Mouse (Mus musculus) kidney, embryonic 16.5 days (tissue): Measurements from ENCODE around the gene Tada1. TPM values are rescaled to one million over a fixed set of nuclear protein-coding genes. Genes with fewer than 3 reads are reported as not detected.
A peak's percentile ranks its signal among the peaks of the same experiment; 100 is the strongest.

ENCODE experiments used
- ATAC-seq: fragments of 200-750 bp; cut with Nextera tagmentation; 2 replicates; pipeline ENCODE4 v1.8.0; 2017; ENCODE audit warnings: moderate TSS enrichment; ENCODE audit not compliant: low FRiP score, low TSS enrichment
- H3K27ac ChIP-seq: fragments of 300-500 bp; sonication (generic); 2 replicates; pipeline ENCODE4 v1.5.1; 2014; ENCODE audit warnings: low read length
- H3K27me3 ChIP-seq: fragments of 300-500 bp; sonication (generic); 2 replicates; pipeline ENCODE4 v1.6.1; 2014; ENCODE audit warnings: low read length, control low read depth, mixed read lengths; ENCODE audit not compliant: insufficient read depth
- H3K36me3 ChIP-seq: fragments of 300-500 bp; sonication (generic); 2 replicates; pipeline ENCODE4 v1.6.1; 2014; ENCODE audit warnings: low read length, control low read depth, mixed read lengths; ENCODE audit not compliant: insufficient read depth
- H3K4me1 ChIP-seq: fragments of 300-500 bp; sonication (generic); 2 replicates; pipeline ENCODE4 v1.6.1; 2014; ENCODE audit warnings: low read length, control low read depth, mixed read lengths; ENCODE audit not compliant: insufficient read depth
- H3K4me2 ChIP-seq: fragments of 300-500 bp; sonication (generic); replicated peaks from 2 replicates; pipeline ENCODE4 v1.6.1; 2014; ENCODE audit warnings: low read depth, low read length
- H3K4me3 ChIP-seq: fragments of 300-500 bp; sonication (generic); 2 replicates; pipeline ENCODE4 v1.5.1; 2014; ENCODE audit warnings: mild to moderate bottlenecking, low read length
- H3K9ac ChIP-seq: fragments of 300-500 bp; sonication (generic); replicated peaks from 2 replicates; pipeline ENCODE4 v1.6.1; 2014; ENCODE audit warnings: low read length
- H3K9me3 ChIP-seq: fragments of 300-500 bp; sonication (generic); 2 replicates; pipeline ENCODE4 v1.6.1; 2016; ENCODE audit warnings: low read length, control low read depth
- WGBS: fragments of 180-500 bp; shearing (Covaris S2); extraction: QIAGEN DNeasy Blood & Tissue Kit; methylation state at CpG from one replicate; pipeline ENCODE4 v1.1.7; 2014; 5-methylcytosine and 5-hydroxymethylcytosine counted together
- polyA plus RNA-seq: library from polyadenylated mRNA; unstranded; fragments of >200 nt; fragmentation: Nextera tagmentation; extraction: Ambion mirVana; gene quantifications from 2 replicates; pipeline ENCODE4 v1.2.1, GENCODE M21; 2015

Tada1 gene
- polyA plus RNA-seq, 1 experiment from 2014 or later: 66.3 TPM

DNA sequence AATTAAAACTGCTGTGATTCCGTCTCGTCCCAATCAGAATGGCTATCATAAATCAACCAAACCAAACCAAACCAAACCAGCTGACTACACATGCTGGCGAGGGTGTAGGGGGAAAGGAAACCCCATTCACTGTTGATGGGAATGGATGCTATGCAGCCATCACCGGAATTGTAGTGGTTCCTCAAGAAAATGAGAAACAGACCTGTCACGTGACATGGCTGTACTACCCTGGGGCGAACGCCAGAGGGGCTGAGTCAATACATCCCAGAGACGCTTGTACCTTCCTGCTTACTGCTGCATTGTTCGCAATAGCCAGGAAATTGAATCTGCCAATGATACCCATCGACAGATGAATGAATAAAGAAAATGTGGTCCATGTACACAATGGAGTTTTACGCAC lies 29.1 kb upstream of the Tada1 start:
- no peaks in the 10 kb centered on the region for H3K9me3 ChIP-seq
- H3K4me2 ChIP-seq: no peak overlapping the region
- H3K27me3 ChIP-seq: no peaks in the 10 kb centered on the region
- WGBS: 70% methylated on average over 11 of the region's 11 CpGs
- no peaks in the 10 kb centered on the region for H3K4me1 ChIP-seq
- H3K36me3 ChIP-seq: no peaks in the 10 kb centered on the region
- H3K4me3 ChIP-seq: no peak overlapping the region
- no peak for ATAC-seq
- no peak overlapping the region for H3K27ac ChIP-seq
- no peak overlapping the region for H3K9ac ChIP-seq

DNA sequence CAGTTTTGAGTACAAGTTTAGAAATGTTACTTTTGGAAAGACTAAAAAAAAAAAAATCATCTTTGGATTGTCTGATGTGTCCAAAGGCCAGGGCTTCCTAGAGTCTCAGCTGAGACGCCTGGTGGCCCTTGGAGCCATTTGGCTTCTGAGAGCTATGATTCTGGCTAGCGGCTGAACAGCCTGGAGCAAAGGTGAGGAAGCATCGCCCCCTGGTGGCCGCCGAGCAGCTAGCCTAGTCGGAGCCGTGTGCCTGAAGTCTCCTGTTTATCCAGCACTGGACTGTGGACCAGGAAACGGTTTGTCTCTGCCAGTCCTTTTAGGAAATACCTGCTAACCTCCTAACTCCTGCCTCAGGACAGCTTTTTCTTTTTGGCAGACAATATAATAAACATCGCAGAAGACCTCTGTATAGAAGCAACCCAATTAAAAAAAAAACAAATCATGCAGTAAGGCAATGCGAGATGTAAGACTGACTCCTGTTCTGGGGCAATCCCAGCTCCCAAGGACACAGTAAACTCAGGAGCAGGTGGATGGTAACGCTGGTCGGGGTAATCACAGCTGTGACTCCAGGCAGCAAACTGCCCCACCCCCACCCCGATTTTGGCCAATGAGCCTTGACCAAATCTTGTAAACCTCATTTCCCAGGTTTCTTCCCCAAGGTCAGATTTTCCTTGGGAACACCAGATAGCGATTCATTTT lies 18.6 kb upstream of the Tada1 start:
- Histone ChIP-seq H3K36me3 (no peaks in the 10 kb centered on the region), H3K9ac (no peak overlapping the region), H3K4me1 (no peaks in the 10 kb centered on the region), H3K27ac (no peak overlapping the region), H3K9me3 (no peaks in the 10 kb centered on the region), H3K4me3 (no peak overlapping the region), H3K27me3 (no peaks in the 10 kb centered on the region), H3K4me2 (no peak overlapping the region)
- WGBS: 15% methylated on average over 14 of the region's 14 CpGs
- ATAC-seq: peak; percentile 93

- WGBS: 65% methylated on average over 5 of the region's 5 CpGs
Measured at GRCm38 (mm10) chr1:166360896-166361295, 18.0 kb upstream of the Tada1 start.

DNA sequence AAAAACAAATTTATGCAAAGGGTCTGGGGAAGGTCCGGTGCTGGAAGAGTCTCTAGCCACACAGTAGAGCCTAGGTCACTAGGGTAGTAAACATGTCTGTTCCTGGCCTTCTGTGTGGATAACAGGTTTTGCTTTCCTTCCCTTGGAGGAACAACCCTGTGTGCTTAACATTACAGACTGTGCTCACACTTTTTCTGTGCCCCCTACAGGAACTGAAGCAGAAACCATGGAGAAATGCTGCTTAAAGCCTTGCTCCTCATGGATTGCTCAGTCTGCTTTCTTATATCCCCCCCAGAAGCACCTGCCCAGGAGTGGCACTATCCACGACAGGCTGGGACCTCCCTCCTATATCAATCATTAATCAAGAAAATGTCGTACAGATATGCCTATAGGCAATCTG lies 17.1 kb upstream of the Tada1 start:
- WGBS: 53% methylated on average over 3 of the region's 3 CpGs
- H3K27me3 ChIP-seq: no peaks in the 10 kb centered on the region

More at GRCm38 (mm10) chr1:166360896-166361295, 18.0 kb upstream of the Tada1 start:
- H3K4me3 ChIP-seq: no peak overlapping the region
- no peak overlapping the region for H3K4me2 ChIP-seq
- H3K4me1 ChIP-seq: no peaks in the 10 kb centered on the region
- no peak overlapping the region for H3K9ac ChIP-seq
- no peak for ATAC-seq
- no peaks in the 10 kb centered on the region for H3K9me3 ChIP-seq
- no peaks in the 10 kb centered on the region for H3K27me3 ChIP-seq
- H3K36me3 ChIP-seq: no peaks in the 10 kb centered on the region
- H3K27ac ChIP-seq: no peak overlapping the region

GRCm38 (mm10) chr1:166362659-166363058 lies 16.2 kb upstream of the Tada1 start:
- Histone ChIP-seq H3K9me3 (no peaks in the 10 kb centered on the region), H3K4me3 (no peak overlapping the region), H3K36me3 (no peaks in the 10 kb centered on the region), H3K27ac (no peak overlapping the region), H3K4me2 (no peak overlapping the region), H3K27me3 (no peaks in the 10 kb centered on the region), H3K4me1 (no peaks in the 10 kb centered on the region), H3K9ac (no peak overlapping the region)
- WGBS: 65% methylated on average over 3 of the region's 3 CpGs
- no peak for ATAC-seq

More for the DNA sequence above, 17.1 kb upstream of the Tada1 start:
- H3K27ac ChIP-seq: no peak overlapping the region
- H3K4me3 ChIP-seq: no peak overlapping the region
- no peak for ATAC-seq
- H3K4me2 ChIP-seq: no peak overlapping the region
- H3K9ac ChIP-seq: no peak overlapping the region
- H3K9me3 ChIP-seq: no peaks in the 10 kb centered on the region
- H3K36me3 ChIP-seq: no peaks in the 10 kb centered on the region
- no peaks in the 10 kb centered on the region for H3K4me1 ChIP-seq

DNA sequence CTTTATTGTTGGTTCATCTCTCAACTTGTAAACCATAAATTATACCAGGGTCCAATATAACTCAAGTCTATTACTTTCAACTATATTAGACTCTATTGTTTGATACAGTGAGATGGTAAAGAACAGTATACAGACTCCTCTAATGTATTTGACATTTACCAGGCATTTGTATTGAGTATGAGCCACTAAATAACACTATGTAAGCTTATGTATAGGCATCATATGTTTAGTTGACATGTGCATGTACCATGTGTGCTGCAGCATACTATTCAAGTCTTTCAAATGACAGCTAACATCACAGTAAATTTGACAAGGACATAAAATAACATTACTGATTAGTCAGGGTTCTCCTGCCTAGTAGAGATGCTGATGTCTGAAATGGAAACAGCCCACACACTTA lies 15.8 kb upstream of the Tada1 start:
- no peaks in the 10 kb centered on the region for H3K27me3 ChIP-seq
- H3K4me1 ChIP-seq: no peaks in the 10 kb centered on the region
- no peak overlapping the region for H3K4me2 ChIP-seq
- no peak overlapping the region for H3K9ac ChIP-seq
- no peak for ATAC-seq
- H3K9me3 ChIP-seq: no peaks in the 10 kb centered on the region
- no peak overlapping the region for H3K4me3 ChIP-seq
- H3K36me3 ChIP-seq: no peaks in the 10 kb centered on the region
- H3K27ac ChIP-seq: no peak overlapping the region

GRCm38 (mm10) chr1:166377171-166377570 lies 1.7 kb upstream of the Tada1 start:
- no peaks in the 10 kb centered on the region for H3K27me3 ChIP-seq
- no peak overlapping the region for H3K27ac ChIP-seq
- H3K9ac ChIP-seq: no peak overlapping the region
- H3K9me3 ChIP-seq: 0 out of 2 replicates have a peak, but pooled peaks cover 2% of the 10 kb centered on the region
- no peak overlapping the region for H3K4me2 ChIP-seq
- H3K4me3 ChIP-seq: no peak overlapping the region
- WGBS: 58% methylated on average over 6 of the region's 6 CpGs
- peaks cover 15% of the 10 kb centered on the region for H3K4me1 ChIP-seq
- no peak for ATAC-seq
- no peaks in the 10 kb centered on the region for H3K36me3 ChIP-seq

- Histone ChIP-seq H3K9ac (peak overlapping the region; percentile 67), H3K4me3 (peak overlapping the region; percentile 98), H3K4me1 (peaks cover 15% of the 10 kb centered on the region), H3K27ac (peak overlapping the region; percentile 31), H3K27me3 (no peaks in the 10 kb centered on the region), H3K4me2 (peak overlapping the region; percentile 51), H3K9me3 (0 out of 2 replicates have a peak, but pooled peaks cover 2% of the 10 kb centered on the region), H3K36me3 (peaks cover 9% of the 10 kb centered on the region)
- peak; percentile 6; the same call in 1 of the 2 replicates for ATAC-seq
- WGBS: 2% methylated on average over 21 of the region's 21 CpGs
Measured at GRCm38 (mm10) chr1:166378431-166379012, 375 bp upstream of the Tada1 start.

DNA sequence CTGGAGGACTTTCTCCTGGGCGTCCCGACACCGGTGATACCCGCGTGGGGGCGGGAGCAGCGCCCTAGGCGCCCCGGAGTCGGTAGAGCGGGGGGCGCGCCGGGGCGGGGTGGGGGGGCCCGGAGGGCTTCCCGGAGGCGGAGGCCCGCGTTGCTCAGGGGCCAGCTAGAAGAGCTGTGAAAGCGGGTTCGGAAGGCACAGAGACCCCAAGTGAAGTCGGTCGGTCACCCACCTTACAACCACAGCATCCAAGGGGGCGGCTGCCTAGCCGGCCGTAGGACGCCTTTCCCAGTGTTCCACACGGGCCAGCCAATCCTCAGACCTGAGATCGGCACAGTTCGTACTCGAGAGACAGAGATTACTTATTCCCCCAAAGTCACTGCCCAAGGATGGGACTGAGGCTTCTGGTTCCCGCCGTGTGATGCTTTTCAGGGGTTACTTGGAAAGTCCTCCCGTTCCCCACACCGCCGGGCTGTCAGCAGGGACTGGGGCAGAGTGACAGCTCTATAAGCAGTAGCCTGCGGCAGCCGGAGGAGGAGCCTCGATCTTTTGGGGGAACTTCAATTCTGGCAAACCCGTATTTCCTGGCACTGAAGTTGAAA lies 834 bp downstream of the Tada1 start:
- peak overlapping the region; percentile 98 for H3K4me3 ChIP-seq
- H3K9me3 ChIP-seq: 0 out of 2 replicates have a peak, but pooled peaks cover 2% of the 10 kb centered on the region
- no peaks in the 10 kb centered on the region for H3K27me3 ChIP-seq
- H3K27ac ChIP-seq: peak overlapping the region; percentile 91
- H3K4me2 ChIP-seq: peak overlapping the region; percentile 56
- ATAC-seq: peak; percentile 46
- H3K4me1 ChIP-seq: peaks cover 15% of the 10 kb centered on the region
- H3K36me3 ChIP-seq: peaks cover 15% of the 10 kb centered on the region
- WGBS: under 1% methylated on average over 37 of the region's 41 CpGs
- H3K9ac ChIP-seq: peak overlapping the region; percentile 99

GRCm38 (mm10) chr1:166381336-166381735 lies 2.4 kb downstream of the Tada1 start:
- H3K36me3 ChIP-seq: peaks cover 23% of the 10 kb centered on the region
- H3K4me3 ChIP-seq: no peak overlapping the region
- H3K4me1 ChIP-seq: peaks cover 15% of the 10 kb centered on the region
- no peaks in the 10 kb centered on the region for H3K27me3 ChIP-seq
- no peak overlapping the region; the same call in 1 of the 2 replicates for H3K9ac ChIP-seq
- no peak overlapping the region for H3K4me2 ChIP-seq
- ATAC-seq: no peak
- 74% methylated on average over 10 of the region's 10 CpGs for WGBS
- H3K9me3 ChIP-seq: 0 out of 2 replicates have a peak, but pooled peaks cover 2% of the 10 kb centered on the region
- H3K27ac ChIP-seq: no peak overlapping the region
